Mouse (Mus musculus) gastrocnemius, postnatal 36 days (tissue): ENCODE measurements around the gene Rhpn2. TPM values are rescaled to one million over a fixed set of nuclear protein-coding genes. Genes with fewer than 3 reads are reported as not detected.
A peak's percentile ranks its signal among the peaks of the same experiment; 100 is the strongest.

Source experiments
- DNase-seq, 2 experiments: peaks; one replicate each; pipeline ENCODE4 v3.0.0; 2022
- intact Hi-C: fragments of 180-260 bp; cut with DNase I; formaldehyde crosslinking; loops from one replicate; pipeline ENCODE4 v1.15.1; 2025
- total RNA-seq, 2 experiments: library from RNA; stranded (reverse); gene quantifications; 2 replicates each; pipeline ENCODE4 v1.2.3; 2021

Gene Rhpn2
- total RNA-seq, 2 experiments from 2014 or later: 0.99 to 1.1 TPM

DNA sequence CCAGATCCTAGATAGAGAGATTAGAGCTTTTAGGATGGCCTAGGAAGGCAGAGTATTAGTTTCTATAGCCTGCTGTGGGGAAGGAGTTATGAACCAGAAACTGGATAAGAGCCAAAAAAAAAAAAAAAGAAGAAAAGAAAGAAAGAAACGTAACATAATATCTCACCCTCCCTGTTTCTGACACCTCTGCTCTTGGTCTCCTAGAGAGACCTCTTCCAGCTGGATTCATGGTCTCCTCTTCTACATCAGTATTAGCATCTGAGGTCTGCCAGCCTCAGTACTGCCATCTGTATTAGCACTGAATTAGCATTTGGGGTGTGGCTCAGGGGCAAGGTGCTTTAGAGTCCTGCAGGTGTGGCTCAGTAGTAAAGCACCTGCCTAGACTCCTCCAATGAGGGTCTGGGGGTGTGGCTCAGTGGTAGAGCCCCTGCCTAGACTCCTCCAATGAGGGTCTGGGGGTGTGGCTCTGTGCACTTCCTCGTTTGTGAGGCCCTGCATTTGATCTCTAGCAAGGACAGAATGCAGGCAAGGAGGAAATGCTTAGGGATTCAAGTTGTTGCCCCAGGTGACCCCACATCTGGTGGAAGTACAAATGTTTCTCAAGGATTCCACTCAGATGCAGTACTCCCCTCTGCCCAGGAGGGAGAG lies 48.9 kb downstream of the Rhpn2 start:
- DNase-seq: no peak
- intact Hi-C loops: no loop called here

DNA sequence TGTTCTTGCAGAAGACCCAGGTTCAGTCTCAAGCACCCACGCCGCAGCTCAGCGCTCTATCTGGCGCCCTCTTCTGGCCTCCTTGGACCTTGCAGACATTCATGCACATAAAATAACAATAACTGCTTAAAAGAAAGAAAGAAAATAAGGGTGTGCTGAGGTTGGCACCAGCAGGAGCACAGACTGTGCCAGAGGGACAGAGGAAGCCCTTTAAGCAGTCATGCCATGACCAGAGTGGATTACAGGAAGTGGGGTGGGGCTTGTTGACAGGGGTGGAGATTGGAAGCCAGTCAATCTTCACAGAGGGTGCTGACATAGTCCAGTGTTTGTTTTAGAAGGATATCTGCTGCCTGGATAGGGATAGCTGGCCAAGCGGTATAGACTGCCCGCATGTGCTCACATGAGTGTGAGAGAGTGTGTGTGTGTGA lies 52.6 kb downstream of the Rhpn2 start:
- intact Hi-C loops: no loop called here
- DNase-seq: no peak

DNA sequence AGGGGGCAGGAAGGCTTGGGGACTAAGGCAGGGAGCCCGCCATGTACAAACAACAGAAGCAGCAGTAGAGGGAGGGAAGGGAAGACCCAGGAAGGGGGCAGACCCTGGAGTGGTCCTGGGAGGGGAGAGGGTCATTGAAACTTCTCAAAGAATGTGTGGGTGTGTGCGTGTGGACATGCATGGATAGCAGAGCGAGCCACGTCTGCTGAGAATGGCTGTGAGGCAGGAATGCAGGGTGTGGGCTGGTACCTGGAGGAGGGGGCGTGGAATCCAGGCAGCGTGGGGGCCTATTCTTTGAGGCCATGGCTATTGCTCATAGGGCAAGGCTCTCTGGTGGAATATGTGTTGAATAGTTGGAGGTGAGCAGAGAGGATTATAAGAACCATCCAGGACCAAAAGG lies 54.7 kb downstream of the Rhpn2 start:
- intact Hi-C loops: no loop called here

DNA sequence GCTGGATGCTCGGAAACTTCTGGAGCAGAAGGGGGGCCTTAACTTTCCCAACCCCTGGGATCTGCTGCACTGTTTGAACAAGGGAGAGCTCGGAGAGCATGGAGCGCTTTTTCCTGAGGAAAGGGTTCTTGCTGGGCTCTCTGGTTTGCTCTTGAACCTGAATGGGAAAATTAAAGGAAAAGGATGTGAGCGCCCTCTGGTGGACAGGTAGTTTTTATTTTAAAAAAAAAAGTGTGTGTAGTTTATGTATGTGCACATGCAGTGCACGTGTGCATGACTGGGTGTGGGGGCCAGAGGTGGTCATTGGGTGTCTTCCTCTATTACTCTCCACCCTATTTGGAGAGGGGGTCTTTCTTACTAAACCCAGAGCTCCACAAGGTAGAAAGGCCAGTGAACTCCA lies 59.0 kb downstream of the Rhpn2 start:
- no peak for DNase-seq
- intact Hi-C loops: loop anchor here (5.0 kb wide), 2 partner anchors 61 to 76 kb away; partner anchors contain the start of genes Gpatch1 and Rhpn2

More for the DNA sequence above, 54.7 kb downstream of the Rhpn2 start:
- no peak for DNase-seq

DNA sequence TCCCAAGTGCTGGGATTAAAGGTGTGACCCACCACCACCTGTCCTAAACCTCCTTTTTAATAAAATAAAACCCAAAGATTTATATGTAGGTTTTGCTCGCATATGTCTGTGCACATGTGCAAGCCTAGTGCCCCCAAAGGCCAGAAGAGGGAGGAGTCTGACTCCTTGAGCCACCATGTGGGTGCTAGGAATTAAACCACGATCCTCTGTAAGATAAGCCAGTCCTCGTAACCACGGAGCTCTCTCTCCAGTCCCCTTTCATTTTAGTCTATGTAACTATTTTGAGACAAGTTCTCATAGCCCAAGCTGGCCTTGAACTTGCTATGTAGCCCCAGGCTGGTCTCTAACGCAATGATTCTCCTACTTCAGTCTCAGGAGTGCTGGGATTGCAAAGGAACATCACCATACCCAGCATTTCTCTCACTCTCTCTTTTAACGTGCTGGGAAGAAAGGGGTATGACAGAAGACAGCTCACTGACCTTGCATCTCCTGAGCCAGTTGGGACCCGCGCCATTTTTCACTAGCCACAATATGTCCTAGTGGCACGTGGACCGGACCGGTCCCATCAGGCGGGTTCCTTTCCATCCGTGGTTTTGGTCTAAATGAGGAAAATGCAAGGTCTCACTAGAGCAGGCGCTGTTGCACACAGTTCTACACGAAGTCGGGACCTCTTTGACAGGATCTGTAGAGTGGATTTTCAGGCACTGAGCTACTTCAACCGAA lies 61.9 kb downstream of the Rhpn2 start:
- intact Hi-C loops: no loop called here
- no peak for DNase-seq

DNA sequence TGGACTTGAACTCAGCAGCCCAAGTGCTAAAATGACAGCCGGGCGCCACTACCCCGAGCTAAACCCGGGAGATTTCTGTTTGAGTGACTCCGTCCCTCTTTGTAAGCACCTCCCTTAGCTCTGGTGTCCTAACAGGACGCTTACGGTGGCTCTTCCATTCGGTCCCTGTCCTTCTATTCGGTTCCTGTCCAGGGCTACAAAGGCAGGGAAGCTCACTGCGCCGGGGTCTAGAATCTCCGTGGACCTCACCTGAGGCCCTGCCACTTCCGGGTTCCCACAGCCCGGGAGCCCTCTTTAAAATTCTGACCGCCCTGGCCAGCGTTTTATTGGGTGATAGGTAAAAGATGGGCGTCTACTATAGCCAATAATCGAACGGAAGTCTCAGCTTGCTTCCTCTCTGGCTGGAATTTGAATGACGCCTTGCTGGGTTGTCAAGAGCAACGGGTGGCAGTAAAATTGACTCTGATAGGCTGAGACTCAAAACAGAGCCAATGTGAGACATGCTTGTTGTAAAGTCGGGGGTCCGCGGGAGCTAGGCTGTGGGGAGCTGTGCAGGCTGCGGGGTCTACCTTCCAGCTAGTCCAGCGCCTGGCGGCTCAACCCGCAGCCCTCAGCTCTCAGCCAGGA lies 62.7 kb downstream of the Rhpn2 start, which contains the start of the genes Faap24 and Cep89:
TSS of gene Faap24 (minus strand) at position 295 of the 627 bp plus-strand sequence.
TSS of gene Cep89 (plus strand) at position 494 of the 627 bp plus-strand sequence.
- intact Hi-C loops: no loop called here
- DNase-seq: peak; percentile 82 to 86

DNA sequence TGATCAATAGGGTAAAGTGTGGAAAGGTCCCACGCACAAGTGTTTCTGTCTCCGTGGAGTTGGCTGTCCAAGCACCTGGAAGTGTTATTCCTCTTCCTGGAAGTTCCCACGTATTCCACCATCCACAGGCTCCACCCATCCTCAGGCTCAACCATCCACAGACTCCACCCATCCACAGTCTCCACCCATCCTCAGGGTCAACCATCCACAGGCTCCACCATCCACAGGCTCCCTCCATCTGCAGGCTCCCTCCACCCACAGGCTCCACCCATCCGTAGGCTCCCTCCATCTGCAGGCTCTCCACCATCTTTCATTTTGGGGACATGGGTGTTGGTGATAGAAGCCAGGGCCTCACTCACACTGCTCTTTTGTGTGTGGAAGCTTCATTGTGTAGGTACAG lies 67.2 kb downstream of the Rhpn2 start:
- DNase-seq: no peak
- intact Hi-C loops: no loop called here

DNA sequence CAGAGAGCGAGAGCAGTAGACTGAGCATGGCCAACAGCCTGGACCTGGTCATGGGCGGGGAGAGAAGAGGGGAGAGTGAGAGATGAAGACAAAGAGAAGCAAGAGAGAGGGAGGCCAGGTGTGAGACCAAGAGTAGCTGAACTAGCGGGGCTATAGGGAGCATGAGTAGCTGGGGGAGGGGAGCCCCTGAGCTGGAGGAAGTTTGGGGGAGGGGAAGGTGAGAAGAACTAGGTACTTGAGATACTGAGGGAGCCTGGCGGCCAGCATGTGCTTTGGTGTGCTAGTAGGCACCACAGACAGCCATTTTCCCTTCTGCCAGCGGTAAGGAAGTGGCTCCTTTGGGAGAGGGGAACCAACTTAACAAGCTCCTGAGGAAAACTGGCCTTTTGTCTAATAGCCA lies 81.3 kb downstream of the Rhpn2 start:
- DNase-seq: no peak
- intact Hi-C loops: no loop called here

DNA sequence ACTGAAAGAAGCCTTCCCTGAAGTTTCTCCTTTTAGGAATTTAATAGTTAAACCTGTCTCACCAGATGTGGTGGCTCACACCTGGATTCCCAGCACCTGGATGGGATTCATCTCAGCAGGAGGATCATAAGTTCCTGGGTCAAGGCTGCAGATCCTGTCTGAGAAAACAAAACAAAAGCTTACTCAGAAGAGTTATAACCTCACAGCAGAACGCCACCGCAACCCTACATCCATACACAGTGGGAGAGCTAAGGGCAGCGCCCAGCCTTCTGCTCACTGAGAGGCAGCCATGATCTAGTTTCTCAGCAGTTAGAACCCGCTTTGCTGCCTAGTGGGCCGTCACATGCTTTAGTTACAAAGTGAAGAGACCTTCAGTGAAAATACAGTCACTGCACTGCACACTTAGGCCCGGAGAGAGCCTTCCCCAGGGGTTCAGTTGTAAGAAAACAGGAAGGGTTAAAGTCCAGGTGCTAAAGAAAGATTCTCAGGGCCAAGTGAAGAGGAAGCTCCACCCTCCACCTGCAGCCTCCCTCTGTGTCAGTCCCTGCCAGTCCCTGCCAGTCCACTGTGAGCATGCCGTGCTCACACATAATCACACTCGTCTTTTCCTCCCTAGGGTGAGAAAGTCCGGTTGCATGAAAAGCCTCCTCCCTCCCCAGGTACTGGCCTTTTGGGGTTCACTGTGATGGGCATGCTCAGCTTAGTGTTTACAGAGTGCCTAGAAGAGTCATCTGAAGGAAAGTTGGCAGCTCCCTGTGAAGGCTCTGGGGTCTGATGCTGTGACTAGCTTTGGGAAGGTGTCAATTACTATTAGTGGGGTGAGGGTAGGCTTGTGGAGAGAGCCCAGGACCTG lies 82.1 kb downstream of the Rhpn2 start:
- intact Hi-C loops: no loop called here
- no peak for DNase-seq

DNA sequence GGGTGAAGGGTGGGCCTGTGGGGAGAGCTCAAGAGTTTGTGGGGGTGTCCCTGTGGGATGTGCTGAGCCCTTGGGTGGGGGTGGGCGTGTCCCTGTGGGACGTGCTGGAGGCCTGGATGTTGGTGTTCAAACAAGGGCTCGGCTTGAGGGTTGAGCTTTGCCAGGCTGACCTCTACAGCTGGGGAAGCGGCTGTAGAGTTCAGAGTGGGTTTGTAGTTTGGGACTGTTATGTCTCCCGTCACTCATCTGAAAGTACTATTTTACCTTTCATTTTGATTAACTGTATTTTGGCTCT lies 82.6 kb downstream of the Rhpn2 start:
- intact Hi-C loops: no loop called here
- no peak for DNase-seq

DNA sequence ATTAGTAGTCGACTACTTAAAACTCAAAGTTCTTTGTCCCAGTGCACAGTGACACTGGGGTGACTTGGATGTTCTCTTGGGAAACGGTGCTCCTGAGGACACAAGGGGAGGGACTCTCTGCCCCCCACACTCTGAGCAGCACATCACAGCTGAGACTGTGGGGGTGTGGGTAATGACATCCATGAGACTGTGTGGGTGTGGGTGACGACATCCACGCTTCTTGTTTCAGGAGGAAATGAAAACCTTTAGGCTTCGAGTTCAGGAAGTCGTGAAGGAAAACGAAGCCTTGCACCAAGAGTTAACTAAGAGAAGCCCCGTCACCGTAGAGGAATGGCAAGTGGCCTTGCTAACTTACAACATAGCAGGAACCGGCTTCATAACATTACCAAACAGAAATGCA lies 89.1 kb downstream of the Rhpn2 start:
- intact Hi-C loops: no loop called here
- DNase-seq: no peak

DNA sequence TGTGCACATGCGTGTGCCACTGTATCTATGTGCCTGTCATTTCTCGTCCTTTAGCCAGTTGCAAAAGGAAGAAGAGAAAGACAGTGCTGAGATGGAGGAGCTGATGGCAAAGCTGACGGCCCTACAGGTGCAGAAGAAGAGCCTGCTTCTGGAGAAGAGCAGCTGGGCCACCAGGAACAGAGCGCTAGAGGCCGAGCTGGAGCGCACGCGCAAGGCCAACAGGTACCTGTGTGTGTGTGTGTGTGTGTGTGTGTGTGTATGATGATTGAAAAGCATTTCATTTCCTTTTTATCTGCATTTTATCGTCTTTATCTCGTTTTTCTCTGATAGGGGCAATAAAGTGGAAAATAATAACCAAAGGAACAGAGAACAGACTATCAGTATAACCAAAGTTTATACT lies 94.2 kb downstream of the Rhpn2 start:
- intact Hi-C loops: no loop called here
- DNase-seq: no peak

DNA sequence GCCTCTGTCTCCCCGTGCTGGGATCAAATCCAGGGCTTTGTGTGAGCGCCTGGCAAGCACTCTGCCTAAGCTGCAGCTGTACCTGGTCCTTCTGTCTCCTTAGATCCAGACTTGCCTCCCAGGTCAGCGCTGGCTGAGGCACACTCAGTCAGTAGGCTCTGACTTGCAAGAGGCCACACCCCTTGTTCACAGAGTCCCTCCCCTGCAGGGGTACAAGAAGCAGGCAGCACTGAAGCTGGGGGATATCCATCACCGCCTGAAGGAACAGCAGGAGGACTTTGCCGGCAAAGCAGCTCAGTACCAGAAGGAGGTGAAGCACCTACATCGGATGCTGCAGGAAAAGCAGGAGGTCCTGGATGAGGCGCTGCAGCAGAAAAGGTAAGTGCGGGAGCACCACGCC lies 101.3 kb downstream of the Rhpn2 start:
- no peak for DNase-seq
- intact Hi-C loops: no loop called here

Other genes starting within 250 kb of the Rhpn2 start
- 1 to 10 TPM; 4.0 to 5.8 TPM for gene Cebpa, start 214.9 kb upstream of the Rhpn2 start, total RNA-seq
- under 1 TPM; 0.51 to 0.69 TPM for gene Slc7a10, start 147.8 kb upstream of the Rhpn2 start, total RNA-seq
- gene Lrp3, start 118.7 kb upstream of the Rhpn2 start, total RNA-seq: 1 to 10 TPM; 7.8 to 9.2 TPM
- gene Gpatch1, start 15.7 kb upstream of the Rhpn2 start, total RNA-seq: 1 to 10 TPM; 5.4 to 8.5 TPM
- gene Faap24, start 62.7 kb downstream of the Rhpn2 start, total RNA-seq: under 1 TPM; 0.31 to 0.96 TPM
- gene Cep89, start 62.9 kb downstream of the Rhpn2 start, total RNA-seq: 1 to 10 TPM; 4.7 to 5.0 TPM
- not detected for gene Slc7a9, start 114.6 kb downstream of the Rhpn2 start, total RNA-seq
- gene Tdrd12, start 203.6 kb downstream of the Rhpn2 start, total RNA-seq: not detected
- 10 to 100 TPM; 39.5 to 40.8 TPM for gene Nudt19, start 222.1 kb downstream of the Rhpn2 start, total RNA-seq